Mouse (Mus musculus): ENCODE measurements around the gene Letmd1. TPM values are rescaled to one million over a fixed set of nuclear protein-coding genes. Genes with fewer than 3 reads are reported as not detected.
"Not testable (repeated sequence)": the region's sequence is repeated elsewhere in the genome, so short reads cannot be mapped to it uniquely, and the experiment has no call there.

Letmd1 gene
- polyA plus RNA-seq, 1 experiment, result 50.4 TPM

- not testable (repeated sequence) for DNase-seq (ENCODE audit: low spot score)
These were observed 30.7 kb downstream of the Letmd1 start for GRCm38 (mm10) chr15:100499506-100499905.

DNA sequence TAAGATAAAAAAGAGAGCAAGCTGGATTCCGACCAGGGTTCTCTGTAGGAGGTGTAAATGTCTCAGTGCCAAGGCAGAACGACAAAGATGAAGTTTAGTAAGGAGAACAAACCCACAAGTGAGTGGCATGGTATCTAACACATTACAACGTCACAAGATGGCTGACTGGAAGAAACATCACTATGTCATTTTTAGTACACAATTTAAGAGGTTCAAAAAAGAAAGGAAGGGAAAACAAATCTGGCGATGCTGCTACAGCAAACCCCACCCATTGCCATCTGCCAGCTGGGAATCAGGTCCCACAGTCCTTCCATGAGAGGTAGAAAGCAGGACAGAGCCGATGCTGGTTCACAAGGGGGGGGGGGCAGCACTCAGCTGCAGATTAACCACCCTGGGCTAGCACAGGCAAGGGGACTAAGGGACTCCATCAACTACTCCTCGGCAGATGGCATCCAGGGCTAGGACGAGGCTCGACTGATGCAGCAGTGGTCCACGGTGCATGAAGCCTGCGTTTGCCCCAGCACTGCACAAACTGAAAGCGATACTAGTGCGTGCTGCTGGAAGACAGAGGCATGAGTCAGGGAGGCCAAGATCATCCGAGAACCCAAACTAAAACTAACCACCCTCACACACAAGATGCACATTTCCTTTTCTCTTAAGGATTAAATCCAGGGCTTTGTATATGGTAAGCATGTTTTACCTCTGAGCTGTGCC is 39.8 kb downstream of the Letmd1 start:
- no peak for DNase-seq (ENCODE audit: low spot score)

- DNase-seq (ENCODE audit: low spot score), result no peak
These were observed 41.2 kb downstream of the Letmd1 start for GRCm38 (mm10) chr15:100510072-100510471.

- DNase-seq (ENCODE audit: low spot score), result no peak
These were observed 44.6 kb downstream of the Letmd1 start for GRCm38 (mm10) chr15:100513387-100513786.

- DNase-seq (ENCODE audit: low spot score), result no peak
These were observed 46.3 kb downstream of the Letmd1 start for GRCm38 (mm10) chr15:100515121-100515520.

GRCm38 (mm10) chr15:100520306-100520705 is 51.5 kb downstream of the Letmd1 start:
- DNase-seq (ENCODE audit: low spot score), result no peak

DNA sequence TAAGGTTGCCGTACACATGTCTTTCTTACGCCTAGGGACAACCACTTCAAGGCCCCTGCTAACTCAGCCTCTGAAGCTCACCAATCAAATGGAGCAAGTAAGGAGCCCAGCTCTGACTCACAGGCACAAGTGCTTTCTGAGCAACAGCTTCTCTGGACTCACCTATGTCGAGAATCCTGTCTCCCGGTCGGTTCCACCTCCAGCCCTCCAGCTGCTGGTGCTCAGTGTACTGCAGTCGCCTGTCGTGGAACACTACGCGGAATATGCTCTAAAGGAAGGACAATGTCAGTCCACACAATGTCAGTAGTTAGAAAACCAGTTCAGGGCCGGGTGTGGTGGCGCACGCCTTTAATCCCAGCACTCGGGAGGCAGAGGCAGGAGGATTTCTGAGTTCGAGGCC is 56.6 kb downstream of the Letmd1 start:
- DNase-seq (ENCODE audit: low spot score), result no peak

- DNase-seq (ENCODE audit: low spot score), result no peak
These were observed 59.1 kb downstream of the Letmd1 start for GRCm38 (mm10) chr15:100527900-100528299.

Other genes starting within 250 kb of the Letmd1 start
- gene Atf1, start 241.2 kb upstream of the Letmd1 start, polyA plus RNA-seq (2012; rRNA removed), result 34.3 and 35.9 TPM in 2 replicates
- not detected in 2 replicates for gene Tmprss12, start 188.2 kb upstream of the Letmd1 start, polyA plus RNA-seq (2012; rRNA removed)
- 101 and 106 TPM in 2 replicates for gene Mettl7a1, start 164.9 kb upstream of the Letmd1 start, polyA plus RNA-seq (2012; rRNA removed)
- gene Mettl7a3, start 134.1 kb upstream of the Letmd1 start, polyA plus RNA-seq (2012; rRNA removed), result 0.12 and 0.15 TPM in 2 replicates
- not detected in 2 replicates for gene Methig1, start 115.9 kb upstream of the Letmd1 start, polyA plus RNA-seq (2012; rRNA removed)
- gene Mettl7a2, start 115.8 kb upstream of the Letmd1 start, polyA plus RNA-seq (2012; rRNA removed), result 0.04 TPM in 1 of 2 replicates, not detected in the other
- not detected in 2 replicates for gene Higd1c, start 104.5 kb upstream of the Letmd1 start, polyA plus RNA-seq (2012; rRNA removed)
- gene Gm5475, start 46.9 kb upstream of the Letmd1 start, polyA plus RNA-seq (2012; rRNA removed), result not detected in 2 replicates
- 19.3 and 21.5 TPM in 2 replicates for gene Slc11a2, start 44.0 kb upstream of the Letmd1 start, polyA plus RNA-seq (2012; rRNA removed)
- gene Csrnp2, start 26.5 kb downstream of the Letmd1 start, polyA plus RNA-seq (2012; rRNA removed), result 3.2 and 3.8 TPM in 2 replicates
- gene Tfcp2, start 83.0 kb downstream of the Letmd1 start, polyA plus RNA-seq (2012; rRNA removed), result 14.4 and 15.4 TPM in 2 replicates
- 14.4 and 23.0 TPM in 2 replicates for gene Pou6f1, start 131.0 kb downstream of the Letmd1 start, polyA plus RNA-seq (2012; rRNA removed)
- gene Dazap2, start 146.3 kb downstream of the Letmd1 start, polyA plus RNA-seq (2012; rRNA removed), result 255 and 281 TPM in 2 replicates
- 65.7 and 67.6 TPM in 2 replicates for gene Smagp, start 167.9 kb downstream of the Letmd1 start, polyA plus RNA-seq (2012; rRNA removed)
- gene Bin2, start 200.5 kb downstream of the Letmd1 start, polyA plus RNA-seq (2012; rRNA removed), result 6.5 and 6.6 TPM in 2 replicates
- gene Cela1, start 218.9 kb downstream of the Letmd1 start, polyA plus RNA-seq (2012; rRNA removed), result 97.3 and 135 TPM in 2 replicates

All from urinary bladder, adult 2 months (tissue).